Mouse (Mus musculus): ENCODE data around the gene Vrk3. TPM values are rescaled to one million over a fixed set of nuclear protein-coding genes. Genes with fewer than 3 reads are reported as not detected.

Vrk3 gene
- polyA plus RNA-seq, 1 experiment from 2014 or later = 35.5 TPM

DNA sequence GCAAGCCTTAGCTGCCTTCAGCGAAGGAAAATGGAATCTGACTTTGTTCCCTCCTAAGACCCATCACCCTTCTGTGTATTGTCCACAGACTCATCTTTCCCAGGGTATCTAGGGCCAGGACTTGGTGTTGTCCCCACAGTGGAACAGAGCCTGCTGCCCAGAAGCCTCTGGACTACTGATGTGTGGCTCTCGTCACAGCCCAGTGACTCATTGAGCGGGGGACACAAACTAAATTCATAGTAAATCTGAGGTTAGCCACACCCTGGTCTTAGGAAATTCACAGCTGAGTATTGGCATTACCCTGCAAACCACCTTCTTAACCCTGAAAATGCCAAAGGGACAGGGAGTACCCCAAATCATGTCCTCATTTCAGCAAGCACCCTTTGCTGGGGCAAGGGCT is 78.6 kb downstream of the Vrk3 start:
- no peaks in the 10 kb centered on the region for H3K27me3 ChIP-seq (ENCODE audit: insufficient read depth, poor library complexity, severe bottlenecking)
- no peak overlapping the region for H3K4me3 ChIP-seq
- H3K9me3 ChIP-seq = no peaks in the 10 kb centered on the region
- H3K27ac ChIP-seq = no peak overlapping the region
- DNase-seq (ENCODE audit: low spot score) = no peak
- peaks cover 54% of the 10 kb centered on the region for H3K36me3 ChIP-seq
- WGBS = 91% methylated on average over 3 of the region's 3 CpGs
- peaks cover 34% of the 10 kb centered on the region for H3K4me1 ChIP-seq

Other genes with a start within 250 kb of the Vrk3 start
- 0.21 TPM in 2 replicates for gene Mybpc2, start 223.8 kb upstream of the Vrk3 start, polyA plus RNA-seq (2016; fragmentation: Nextera tagmentation; extraction: Ambion mirVana)
- gene Spib, start 216.3 kb upstream of the Vrk3 start, polyA plus RNA-seq (2016; fragmentation: Nextera tagmentation; extraction: Ambion mirVana) = 0.12 and 0.15 TPM in 2 replicates
- gene Pold1, start 199.6 kb upstream of the Vrk3 start, polyA plus RNA-seq (2016; fragmentation: Nextera tagmentation; extraction: Ambion mirVana) = 96.8 and 101 TPM in 2 replicates
- 59.9 and 65.3 TPM in 2 replicates for gene Nr1h2, start 194.5 kb upstream of the Vrk3 start, polyA plus RNA-seq (2016; fragmentation: Nextera tagmentation; extraction: Ambion mirVana)
- 0.64 TPM in 1 of 2 replicates, not detected in the other for gene Napsa, start 176.0 kb upstream of the Vrk3 start, polyA plus RNA-seq (2016; fragmentation: Nextera tagmentation; extraction: Ambion mirVana)
- gene Kcnc3, start 157.7 kb upstream of the Vrk3 start, polyA plus RNA-seq (2016; fragmentation: Nextera tagmentation; extraction: Ambion mirVana) = 0.02 and 0.24 TPM in 2 replicates
- 0.68 and 2.4 TPM in 2 replicates for gene Myh14, start 77.6 kb upstream of the Vrk3 start, polyA plus RNA-seq (2016; fragmentation: Nextera tagmentation; extraction: Ambion mirVana)
- not detected in 2 replicates for gene Izumo2, start 39.7 kb upstream of the Vrk3 start, polyA plus RNA-seq (2016; fragmentation: Nextera tagmentation; extraction: Ambion mirVana)
- 1.8 TPM in 2 replicates for gene Zfp473, start 2.6 kb downstream of the Vrk3 start, polyA plus RNA-seq (2016; fragmentation: Nextera tagmentation; extraction: Ambion mirVana)
- gene Nup62, start 67.7 kb downstream of the Vrk3 start, polyA plus RNA-seq (2016; fragmentation: Nextera tagmentation; extraction: Ambion mirVana) = 128 and 132 TPM in 2 replicates
- gene Il4i1, start 68.0 kb downstream of the Vrk3 start, polyA plus RNA-seq (2016; fragmentation: Nextera tagmentation; extraction: Ambion mirVana) = 0.41 and 1.3 TPM in 2 replicates
- gene Atf5, start 68.2 kb downstream of the Vrk3 start, polyA plus RNA-seq (2016; fragmentation: Nextera tagmentation; extraction: Ambion mirVana) = 1.7 and 3.3 TPM in 2 replicates
- gene Akt1s1, start 100.6 kb downstream of the Vrk3 start, polyA plus RNA-seq (2016; fragmentation: Nextera tagmentation; extraction: Ambion mirVana) = 102 and 103 TPM in 2 replicates
- 56.9 and 67.3 TPM in 2 replicates for gene Tbc1d17, start 100.7 kb downstream of the Vrk3 start, polyA plus RNA-seq (2016; fragmentation: Nextera tagmentation; extraction: Ambion mirVana)
- 28.5 and 29.7 TPM in 2 replicates for gene Pnkp, start 108.7 kb downstream of the Vrk3 start, polyA plus RNA-seq (2016; fragmentation: Nextera tagmentation; extraction: Ambion mirVana)
- gene Ptov1, start 121.4 kb downstream of the Vrk3 start, polyA plus RNA-seq (2016; fragmentation: Nextera tagmentation; extraction: Ambion mirVana) = 258 and 316 TPM in 2 replicates
- 90.5 and 95.6 TPM in 2 replicates for gene Med25, start 144.3 kb downstream of the Vrk3 start, polyA plus RNA-seq (2016; fragmentation: Nextera tagmentation; extraction: Ambion mirVana)
- 14.2 and 14.9 TPM in 2 replicates for gene Fuz, start 147.7 kb downstream of the Vrk3 start, polyA plus RNA-seq (2016; fragmentation: Nextera tagmentation; extraction: Ambion mirVana)
- 73.9 and 82.1 TPM in 2 replicates for gene Ap2a1, start 181.1 kb downstream of the Vrk3 start, polyA plus RNA-seq (2016; fragmentation: Nextera tagmentation; extraction: Ambion mirVana)
- 0.25 TPM in 1 of 2 replicates, not detected in the other for gene Tsks, start 194.8 kb downstream of the Vrk3 start, polyA plus RNA-seq (2016; fragmentation: Nextera tagmentation; extraction: Ambion mirVana)
- 11.7 and 19.1 TPM in 2 replicates for gene Cpt1c, start 226.4 kb downstream of the Vrk3 start, polyA plus RNA-seq (2016; fragmentation: Nextera tagmentation; extraction: Ambion mirVana)
- 563 and 740 TPM in 2 replicates for gene Prmt1, start 238.2 kb downstream of the Vrk3 start, polyA plus RNA-seq (2016; fragmentation: Nextera tagmentation; extraction: Ambion mirVana)
- gene Irf3, start 249.2 kb downstream of the Vrk3 start, polyA plus RNA-seq (2016; fragmentation: Nextera tagmentation; extraction: Ambion mirVana) = 61.8 and 71.1 TPM in 2 replicates